Mouse (Mus musculus) ES-Bruce4 (cell line): ENCODE data around the gene Ino80d. TPM values are rescaled to one million over a fixed set of nuclear protein-coding genes. Genes with fewer than 3 reads are reported as not detected.

ENCODE experiments used
- H3K27ac ChIP-seq: 2 replicates; pipeline ENCODE4 v1.5.1; 2012; ENCODE audit warnings: low read length, inconsistent platforms; ENCODE audit not compliant: insufficient read depth
- H3K27me3 ChIP-seq: 2 replicates; pipeline ENCODE4 v1.6.1; 2012; ENCODE audit warnings: mild to moderate bottlenecking, low read length, inconsistent platforms; ENCODE audit not compliant: control insufficient read depth, poor library complexity, insufficient read depth, severe bottlenecking
- H3K36me3 ChIP-seq: 2 replicates; pipeline ENCODE4 v1.6.1; 2012; ENCODE audit warnings: inconsistent platforms, mild to moderate bottlenecking, low read length, moderate library complexity; ENCODE audit not compliant: control insufficient read depth, poor library complexity, insufficient read depth, severe bottlenecking
- H3K4me1 ChIP-seq: one replicate; pipeline ENCODE4 v1.8.1; 2011; ENCODE audit warnings: low read length; ENCODE audit not compliant: control insufficient read depth, insufficient read depth
- H3K4me3 ChIP-seq: 2 replicates; pipeline ENCODE4 v1.5.1; 2011; ENCODE audit warnings: low read depth, mild to moderate bottlenecking, low read length
- H3K9ac ChIP-seq: 2 replicates; pipeline ENCODE4 v1.6.1; 2012; ENCODE audit warnings: low read depth, mild to moderate bottlenecking, inconsistent platforms; ENCODE audit not compliant: poor library complexity, severe bottlenecking
- H3K9me3 ChIP-seq: replicated peaks from 2 replicates; pipeline ENCODE4 v1.6.1; 2012; ENCODE audit warnings: mild to moderate bottlenecking, low read length, inconsistent platforms; ENCODE audit not compliant: control insufficient read depth, poor library complexity, insufficient read depth, severe bottlenecking
- CTCF ChIP-seq: IDR thresholded peaks from one replicate; pipeline ENCODE4 v1.8.1; 2011; ENCODE audit warnings: low read depth, low read length
- EP300 ChIP-seq: IDR thresholded peaks from 2 replicates; pipeline ENCODE4 v1.6.1; 2011; ENCODE audit warnings: low read depth, low read length; ENCODE audit not compliant: insufficient read depth
- POLR2A ChIP-seq: IDR thresholded peaks from one replicate; pipeline ENCODE4 v1.8.1; 2011; ENCODE audit warnings: low read length; ENCODE audit not compliant: insufficient read depth
- polyA plus RNA-seq: library from polyadenylated mRNA; stranded (reverse); fragments of >200 nt; gene quantifications from 2 replicates; pipeline ENCODE4 v1.2.4, GENCODE M21; 2011; ENCODE audit warnings: low read depth; ENCODE audit not compliant: missing spikeins, insufficient read depth, insufficient read length

Ino80d gene
- polyA plus RNA-seq, 1 experiment: 31.4 TPM

DNA sequence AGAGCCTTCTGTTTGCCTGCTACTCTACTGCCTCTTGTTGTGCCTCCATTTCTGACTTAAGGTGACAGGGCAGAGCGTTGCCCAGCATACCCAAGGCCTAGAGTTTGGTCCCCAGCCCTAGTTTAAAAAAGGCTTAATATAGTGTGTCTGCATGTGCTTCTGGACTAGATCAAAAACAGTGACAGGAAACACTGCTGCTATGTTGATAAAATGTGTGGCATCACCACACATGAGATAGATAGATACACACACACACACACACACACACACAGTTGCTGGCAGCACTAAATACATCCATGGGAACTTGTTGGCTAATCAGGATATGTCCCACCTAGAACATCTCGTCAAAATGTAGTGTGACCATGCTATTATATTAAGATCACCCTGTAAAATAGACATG lies 5.9 kb upstream of the Ino80d start:
- H3K4me3 ChIP-seq: no peak overlapping the region
- no peak overlapping the region for H3K27ac ChIP-seq
- no peak for TF ChIP-seq CTCF
- no peak for TF ChIP-seq EP300
- no peak for TF ChIP-seq POLR2A
- peaks cover 3% of the 10 kb centered on the region for H3K4me1 ChIP-seq
- no peak overlapping the region for H3K9ac ChIP-seq
- no peaks in the 10 kb centered on the region for H3K27me3 ChIP-seq
- H3K36me3 ChIP-seq: peaks cover 39% of the 10 kb centered on the region
- H3K9me3 ChIP-seq: peaks cover 4% of the 10 kb centered on the region; the same call in 1 of the 2 replicates

GRCm38 (mm10) chr1:63119675-63120074 lies 5.2 kb upstream of the Ino80d start:
- peaks cover 39% of the 10 kb centered on the region for H3K36me3 ChIP-seq
- H3K9me3 ChIP-seq: peaks cover 4% of the 10 kb centered on the region; the same call in 1 of the 2 replicates
- H3K27me3 ChIP-seq: no peaks in the 10 kb centered on the region
- no peak for TF ChIP-seq POLR2A
- TF ChIP-seq EP300: no peak
- no peak for TF ChIP-seq CTCF
- no peak overlapping the region for H3K27ac ChIP-seq
- H3K4me3 ChIP-seq: no peak overlapping the region
- no peak overlapping the region for H3K9ac ChIP-seq
- peaks cover 3% of the 10 kb centered on the region for H3K4me1 ChIP-seq

DNA sequence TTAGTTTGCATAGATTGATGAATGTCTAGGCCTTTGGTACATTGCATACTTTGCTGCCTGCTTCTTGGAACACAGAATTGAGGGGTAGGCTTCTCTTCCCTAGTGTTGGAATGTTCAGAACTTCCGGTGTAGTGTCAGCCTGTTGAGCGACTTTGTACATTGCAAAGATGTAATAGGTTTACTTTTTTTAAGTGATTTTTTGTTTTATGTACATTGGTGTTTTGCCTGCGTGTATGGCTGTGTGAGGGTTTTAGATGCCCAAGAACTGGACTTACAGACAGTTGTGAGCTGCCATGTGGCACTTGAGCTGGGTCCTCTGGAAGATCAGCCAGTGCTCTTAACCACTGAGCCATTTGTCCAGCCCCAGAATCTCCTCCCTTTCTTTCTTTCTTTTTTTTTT lies 1.1 kb upstream of the Ino80d start:
- Histone ChIP-seq H3K27ac (peak overlapping the region; percentile 27), H3K9ac (peak overlapping the region; percentile 100), H3K36me3 (peaks cover 15% of the 10 kb centered on the region)

DNA sequence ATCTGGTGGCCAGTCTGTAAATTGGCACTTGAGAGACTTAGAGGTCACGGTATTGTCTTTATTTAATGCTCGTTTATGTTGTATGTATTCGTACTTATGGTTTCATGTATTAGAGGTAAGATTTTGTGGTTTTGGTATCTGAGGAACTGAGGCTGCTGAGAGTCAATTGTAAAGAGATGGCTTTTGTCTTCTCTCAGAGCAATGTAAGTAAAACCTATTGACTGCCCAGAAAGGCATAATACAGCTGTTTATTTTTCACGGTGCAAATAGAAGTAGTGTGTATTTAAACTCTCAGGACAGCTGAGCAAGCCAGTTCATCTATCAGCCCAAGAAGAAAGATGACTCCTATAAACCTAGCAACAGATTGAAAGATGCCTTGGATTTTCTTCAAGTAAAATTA lies 629 bp upstream of the Ino80d start:
- no peaks in the 10 kb centered on the region for H3K27me3 ChIP-seq

More for the DNA sequence above, 1.1 kb upstream of the Ino80d start:
- H3K27me3 ChIP-seq: no peaks in the 10 kb centered on the region
- TF ChIP-seq EP300: no peak
- TF ChIP-seq POLR2A: no peak
- TF ChIP-seq CTCF: no peak
- H3K4me3 ChIP-seq: peak overlapping the region; percentile 37
- peaks cover 3% of the 10 kb centered on the region for H3K4me1 ChIP-seq
- H3K9me3 ChIP-seq: no peaks in the 10 kb centered on the region

GRCm38 (mm10) chr1:63113274-63114135 lies 962 bp downstream of the Ino80d start:
- TF ChIP-seq POLR2A (no peak), CTCF (no peak), EP300 (no peak)
- Histone ChIP-seq H3K4me3 (peak overlapping the region; percentile 64), H3K9ac (peak overlapping the region; percentile 100), H3K9me3 (no peaks in the 10 kb centered on the region), H3K36me3 (no peaks in the 10 kb centered on the region; the same call in none of the 2 replicates), H3K27ac (peak overlapping the region; percentile 79), H3K4me1 (peaks cover 4% of the 10 kb centered on the region), H3K27me3 (no peaks in the 10 kb centered on the region)

More for the DNA sequence above, 629 bp upstream of the Ino80d start:
- Histone ChIP-seq H3K4me1 (peaks cover 3% of the 10 kb centered on the region), H3K9ac (peak overlapping the region; percentile 100), H3K27ac (no peak overlapping the region; the same call in 1 of the 2 replicates), H3K4me3 (no peak overlapping the region; the same call in 1 of the 2 replicates), H3K36me3 (peaks cover 10% of the 10 kb centered on the region), H3K9me3 (no peaks in the 10 kb centered on the region)
- TF ChIP-seq EP300 (no peak), POLR2A (no peak), CTCF (no peak)

GRCm38 (mm10) chr1:63112865-63113261 lies 1.6 kb downstream of the Ino80d start:
- peaks cover 3% of the 10 kb centered on the region for H3K4me1 ChIP-seq
- H3K9me3 ChIP-seq: no peaks in the 10 kb centered on the region
- H3K27ac ChIP-seq: peak overlapping the region; percentile 31
- H3K36me3 ChIP-seq: no peaks in the 10 kb centered on the region
- H3K27me3 ChIP-seq: no peaks in the 10 kb centered on the region
- H3K9ac ChIP-seq: peak overlapping the region; percentile 100
- H3K4me3 ChIP-seq: peak overlapping the region; percentile 64
- no peak for TF ChIP-seq POLR2A
- TF ChIP-seq CTCF: no peak
- no peak for TF ChIP-seq EP300
